Mouse (Mus musculus): Measurements from ENCODE around the gene Tax1bp1.
"Not testable (repeated sequence)": the region's sequence is repeated elsewhere in the genome, so short reads cannot be mapped to it uniquely, and the experiment has no call there.

Tax1bp1 gene

GRCm38 (mm10) chr6:52713104-52713896, at the start of gene Tax1bp1:
Gene Tax1bp1, plus strand, starts transcription at chr6:52713729.
- DNase-seq: peak; percentile 90

DNA sequence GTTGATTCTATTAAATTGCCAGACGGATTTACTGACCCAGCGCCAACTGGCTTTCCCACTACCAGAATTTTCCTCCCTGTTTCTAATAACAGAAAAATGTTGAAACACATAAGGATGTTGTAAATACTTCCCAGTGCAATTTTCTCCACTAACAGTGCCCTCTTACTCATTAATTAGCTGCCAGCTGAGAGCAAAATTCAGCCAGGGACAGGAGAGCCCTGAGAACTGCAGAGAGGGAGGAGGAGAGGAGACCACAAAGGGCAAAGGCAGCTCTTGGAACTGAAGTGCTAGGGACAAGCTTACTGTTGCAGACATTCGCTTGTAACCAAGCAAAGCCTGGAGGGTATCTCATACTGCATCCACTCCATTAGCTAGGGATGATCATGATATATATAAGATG, 45.9 kb upstream of the Tax1bp1 start:
- DNase-seq: no peak

DNA sequence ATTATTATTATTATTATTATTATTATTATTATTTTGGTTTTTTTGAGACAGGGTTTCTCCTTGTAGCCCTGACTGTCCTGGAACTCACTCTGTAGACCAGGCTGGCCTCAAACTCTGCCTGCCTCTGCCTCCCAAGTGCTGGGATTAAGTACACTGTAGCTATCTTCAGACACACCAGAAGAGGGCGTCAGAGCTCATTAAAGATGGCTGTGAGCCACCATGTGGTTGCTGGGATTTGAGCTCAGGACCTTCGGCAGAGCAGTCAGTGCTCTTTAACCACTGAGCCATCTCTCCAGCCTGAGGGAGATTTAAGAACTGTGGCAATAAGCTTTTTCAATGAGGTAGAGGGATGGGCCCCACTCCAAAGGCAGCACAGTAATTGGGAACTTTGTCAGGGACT, 43.7 kb upstream of the Tax1bp1 start:
- DNase-seq: not testable (repeated sequence)

DNA sequence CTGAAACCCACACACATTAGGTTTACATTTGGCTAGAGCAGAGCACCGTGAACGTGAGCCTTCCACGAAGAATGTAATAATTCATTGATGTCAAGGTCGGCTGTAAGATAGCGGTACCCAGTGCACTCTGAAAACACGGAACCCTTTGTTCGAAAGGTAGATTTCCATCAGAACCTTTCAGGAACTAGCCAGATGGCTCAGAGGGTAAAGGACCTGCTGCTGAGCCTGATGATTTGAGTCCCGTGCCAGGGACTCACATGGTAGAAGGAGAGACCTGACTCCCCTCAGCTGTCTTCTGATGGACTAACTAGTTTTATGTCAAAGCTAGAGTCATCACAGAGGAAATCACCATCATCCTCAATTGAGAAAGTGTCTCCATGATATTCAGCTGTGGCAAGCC, 41.7 kb upstream of the Tax1bp1 start:
- no peak for DNase-seq

GRCm38 (mm10) chr6:52672539-52672938, 41.0 kb upstream of the Tax1bp1 start:
- DNase-seq: no peak

GRCm38 (mm10) chr6:52673706-52674105, 39.8 kb upstream of the Tax1bp1 start:
- no peak for DNase-seq

DNA sequence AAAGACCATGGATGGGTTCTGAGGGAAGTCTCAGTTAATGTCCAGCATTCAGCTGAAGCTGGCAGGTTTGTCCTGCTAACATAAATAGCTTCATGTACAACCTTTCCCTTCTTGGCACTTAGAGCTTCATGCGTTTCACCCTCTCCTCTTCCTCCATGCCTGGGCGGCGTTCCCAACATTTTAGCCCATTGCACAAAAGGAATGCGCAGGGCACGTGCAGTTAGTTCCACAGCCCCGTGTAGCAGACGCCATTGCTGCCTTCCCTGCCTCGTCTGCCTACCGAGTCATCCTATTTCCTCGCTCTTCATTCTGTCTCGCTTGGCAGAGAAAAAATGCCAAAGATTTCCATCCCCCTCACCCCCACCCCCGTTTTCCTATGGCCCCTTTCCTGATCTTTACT, 39.0 kb upstream of the Tax1bp1 start:
- peak; percentile 5 for DNase-seq

GRCm38 (mm10) chr6:52675222-52675921, 38.2 kb upstream of the Tax1bp1 start:
- no peak for DNase-seq

DNA sequence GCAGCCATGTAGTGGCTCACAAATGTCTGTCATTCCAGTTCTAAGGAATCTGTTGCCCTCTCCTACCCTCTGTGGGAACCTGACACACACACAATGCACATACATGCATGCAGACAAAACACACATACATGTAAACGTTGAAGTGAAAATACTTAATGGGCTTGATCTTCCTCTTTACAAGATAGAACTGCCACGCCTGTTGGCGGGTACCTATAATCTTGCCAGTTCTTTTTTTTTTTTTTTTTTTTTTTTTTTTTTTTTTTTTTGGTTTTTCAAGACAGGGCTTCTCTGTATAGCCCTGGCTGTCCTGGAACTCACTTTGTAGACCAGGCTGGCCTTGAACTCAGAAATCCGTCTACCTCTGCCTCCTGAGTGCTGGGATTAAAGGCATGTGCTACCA, 36.0 kb upstream of the Tax1bp1 start:
- not testable (repeated sequence) for DNase-seq

DNA sequence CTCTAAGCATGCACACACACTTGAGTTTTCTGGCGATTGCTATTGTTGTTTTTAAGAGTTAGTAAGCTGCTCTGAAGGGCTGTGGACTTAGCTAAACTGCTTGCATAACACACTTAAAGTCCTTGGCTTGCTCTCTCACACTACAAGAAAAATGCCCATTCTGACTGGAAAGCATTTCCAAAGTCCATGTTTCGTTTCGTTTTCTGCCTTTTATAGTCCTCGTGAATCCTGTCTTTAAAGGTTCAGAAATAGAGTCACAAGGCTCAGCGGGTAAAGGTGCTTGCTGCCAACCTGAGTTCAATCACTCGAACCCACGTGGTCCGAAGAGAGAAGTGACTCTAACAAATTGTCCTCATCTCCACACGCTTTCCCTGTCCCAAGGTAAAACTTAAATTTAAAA, 34.0 kb upstream of the Tax1bp1 start:
- no peak for DNase-seq

DNA sequence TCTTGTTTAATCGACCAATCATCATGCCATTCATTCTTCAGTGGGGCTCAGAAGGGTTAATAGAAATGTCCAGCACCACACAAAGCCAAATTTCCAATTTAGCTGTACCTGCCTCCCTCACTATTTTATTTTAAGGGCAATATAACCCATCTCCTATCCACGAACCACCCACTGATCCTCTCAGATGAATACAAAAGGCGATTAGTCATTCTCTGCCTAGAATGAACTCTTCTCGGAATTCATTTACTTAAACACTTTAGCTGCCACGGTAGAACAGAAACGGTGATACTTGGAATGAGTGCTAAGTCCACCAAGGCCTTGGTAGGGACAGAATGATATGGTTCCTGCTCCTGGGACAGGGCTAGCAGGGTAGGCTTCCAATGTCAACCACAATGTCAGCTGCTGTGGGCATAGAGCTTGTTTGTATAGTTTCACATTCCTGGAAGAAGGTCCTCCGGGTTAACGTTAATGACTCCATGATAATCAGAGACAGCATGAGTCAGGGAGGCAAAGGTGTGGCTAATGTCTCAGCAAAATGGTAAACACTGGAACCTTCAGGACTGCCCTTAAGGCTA, 33.0 kb upstream of the Tax1bp1 start:
- DNase-seq: no peak

- no peak for DNase-seq
Measured at GRCm38 (mm10) chr6:52681847-52682485, 31.6 kb upstream of the Tax1bp1 start.

GRCm38 (mm10) chr6:52682607-52683006, 30.9 kb upstream of the Tax1bp1 start:
- DNase-seq: no peak

DNA sequence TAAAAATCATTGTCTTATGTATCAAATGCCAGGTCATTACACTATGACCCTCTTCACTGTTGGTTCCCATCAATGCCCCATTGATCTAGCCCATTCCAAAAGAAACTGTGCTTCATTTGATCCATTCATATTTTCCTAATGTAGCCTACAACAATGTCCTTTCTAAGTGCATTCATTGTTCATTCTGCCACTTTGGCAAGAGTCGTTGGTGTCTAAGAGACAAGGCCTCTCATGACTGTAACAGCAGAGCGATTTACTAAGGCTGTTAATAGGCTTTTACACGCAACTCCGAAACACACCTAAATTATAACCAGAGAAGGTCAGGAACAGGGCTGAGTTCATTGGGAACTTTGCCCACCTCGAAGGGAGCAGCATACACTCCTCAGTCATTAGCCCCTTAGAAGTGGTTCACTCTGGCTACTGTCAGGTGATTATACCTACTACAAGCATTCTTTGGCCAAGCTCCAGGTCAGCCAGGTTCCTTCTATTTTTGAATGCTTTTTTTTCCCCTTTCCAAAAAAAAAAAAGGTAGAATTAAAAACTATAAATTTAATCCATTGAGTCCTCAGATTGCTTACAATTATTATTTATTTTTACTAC, 26.5 kb upstream of the Tax1bp1 start:
- DNase-seq: no peak

- DNase-seq: no peak
Measured at GRCm38 (mm10) chr6:52690365-52690764, 23.2 kb upstream of the Tax1bp1 start.

GRCm38 (mm10) chr6:52691800-52692199, 21.7 kb upstream of the Tax1bp1 start:
- DNase-seq: no peak

- no peak for DNase-seq
Measured at GRCm38 (mm10) chr6:52692451-52693063, 21.0 kb upstream of the Tax1bp1 start.

- no peak for DNase-seq
Measured at GRCm38 (mm10) chr6:52697964-52698535, 15.5 kb upstream of the Tax1bp1 start.

DNA sequence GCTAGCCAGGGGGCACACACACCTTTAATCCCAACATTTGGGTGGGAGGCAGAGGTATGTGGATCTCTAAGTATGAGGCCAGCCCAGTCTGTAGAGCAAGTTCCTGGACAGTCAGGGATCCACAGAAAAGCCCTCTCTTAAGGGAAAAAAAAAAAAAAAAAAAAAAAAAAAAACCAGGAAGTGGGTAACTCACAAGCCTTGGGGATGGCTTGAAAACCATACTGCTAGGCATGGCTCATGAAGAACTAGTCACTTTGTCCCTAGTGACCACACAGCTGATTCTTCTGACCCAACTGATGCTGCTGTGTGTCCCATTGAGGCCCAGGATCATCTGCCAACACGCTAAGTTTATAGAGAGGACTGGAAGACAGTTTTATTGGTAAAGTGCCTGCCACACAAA, 14.5 kb upstream of the Tax1bp1 start:
- DNase-seq: no peak

- no peak for DNase-seq
Measured at GRCm38 (mm10) chr6:52699899-52700298, 13.6 kb upstream of the Tax1bp1 start.

DNA sequence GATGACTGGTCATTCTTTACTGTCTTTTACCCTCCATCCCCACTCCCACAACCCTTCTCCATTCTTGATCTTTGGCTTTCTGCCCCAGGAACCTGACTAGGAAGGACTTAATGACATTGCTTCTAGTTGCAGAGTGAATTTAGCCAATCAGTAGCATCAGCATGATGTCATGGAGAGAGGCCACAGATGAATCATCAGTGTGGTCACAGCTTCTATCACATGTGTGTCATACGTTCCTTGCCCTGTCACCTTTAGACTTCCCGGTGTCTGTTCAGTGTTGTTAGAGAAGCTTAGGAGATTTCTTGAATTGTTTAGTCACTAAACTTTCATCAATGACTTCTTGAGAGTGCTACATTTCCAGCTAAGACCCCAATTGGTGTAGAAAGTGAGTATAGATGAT, 10.3 kb upstream of the Tax1bp1 start:
- DNase-seq: no peak

DNA sequence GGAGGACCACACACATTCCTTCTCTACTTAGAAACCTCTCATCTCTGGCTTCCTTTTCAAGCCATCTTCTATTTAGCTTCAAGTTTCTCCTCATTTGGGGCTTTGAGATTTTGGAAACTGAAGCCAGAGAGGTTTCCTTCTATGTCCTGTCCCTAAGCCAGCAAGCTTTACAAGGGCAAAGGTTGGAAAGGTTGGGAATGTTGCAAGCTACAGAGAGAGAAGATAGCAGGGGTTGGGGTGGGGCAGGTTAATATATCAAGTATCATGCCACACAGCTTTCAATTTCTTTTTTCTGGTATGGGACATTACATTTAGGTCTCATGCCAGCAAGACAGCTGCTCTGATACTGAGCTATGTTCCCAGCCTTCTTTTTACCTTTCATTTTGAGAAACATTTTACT, 8.2 kb upstream of the Tax1bp1 start:
- no peak for DNase-seq
